Mouse (Mus musculus) CD4-positive naive resting alpha-beta T cell, adult 76 days (primary cell): Measurements from ENCODE around the gene Pla1a. TPM values are rescaled to one million over a fixed set of nuclear protein-coding genes. Genes with fewer than 3 reads are reported as not detected.

Experiments
- total RNA-seq: library from RNA; stranded (reverse); gene quantifications from one replicate; pipeline ENCODE4 v1.2.4, GENCODE M21; 2023

Gene Pla1a
- total RNA-seq: not detected

DNA sequence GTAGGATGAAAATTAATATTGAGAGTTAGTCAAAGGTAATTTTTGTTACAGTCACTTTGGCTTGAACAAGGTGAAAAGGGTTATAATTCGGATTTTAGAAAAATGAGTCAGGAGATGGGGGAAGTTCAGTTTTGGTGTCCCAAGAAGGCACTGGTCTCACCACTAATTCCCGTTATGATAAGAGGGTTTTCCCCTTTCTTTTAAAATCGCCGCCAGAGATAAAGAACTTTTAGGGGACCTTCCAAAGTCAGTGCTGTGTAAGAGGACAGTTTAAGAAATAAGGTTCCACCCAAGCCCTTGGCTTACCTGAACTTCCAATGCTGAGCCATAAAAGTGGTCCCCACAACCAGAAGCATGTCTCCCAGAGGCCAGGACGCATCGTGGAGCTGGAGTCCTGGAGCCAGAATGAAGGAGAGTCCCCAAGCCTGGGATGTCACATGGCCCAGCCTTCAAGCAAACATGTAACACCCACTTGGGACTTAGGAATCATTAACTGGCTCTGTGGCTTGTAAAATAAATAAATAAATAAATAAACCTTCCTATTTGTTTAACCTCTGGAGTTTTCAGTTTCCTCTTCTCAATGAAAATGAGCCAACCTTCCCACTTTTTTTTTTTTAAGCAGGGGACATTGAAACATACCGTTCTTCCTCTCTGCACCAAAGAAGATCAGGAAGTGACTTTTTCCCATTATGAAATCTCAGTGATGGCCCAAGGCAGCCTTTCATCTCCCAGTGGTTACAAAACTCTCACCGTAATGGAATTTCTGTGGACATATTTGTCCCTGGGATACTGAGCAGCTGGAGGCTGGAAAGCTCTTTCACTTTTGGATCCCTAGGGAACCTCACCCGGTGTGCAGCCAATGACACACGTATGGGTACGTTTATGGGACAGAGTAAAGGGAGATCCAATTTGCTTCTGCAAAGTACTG, at the start of gene Pla1a:
Gene Pla1a (minus strand): TSS at position 648 of the 928 bp plus-strand sequence.

DNA sequence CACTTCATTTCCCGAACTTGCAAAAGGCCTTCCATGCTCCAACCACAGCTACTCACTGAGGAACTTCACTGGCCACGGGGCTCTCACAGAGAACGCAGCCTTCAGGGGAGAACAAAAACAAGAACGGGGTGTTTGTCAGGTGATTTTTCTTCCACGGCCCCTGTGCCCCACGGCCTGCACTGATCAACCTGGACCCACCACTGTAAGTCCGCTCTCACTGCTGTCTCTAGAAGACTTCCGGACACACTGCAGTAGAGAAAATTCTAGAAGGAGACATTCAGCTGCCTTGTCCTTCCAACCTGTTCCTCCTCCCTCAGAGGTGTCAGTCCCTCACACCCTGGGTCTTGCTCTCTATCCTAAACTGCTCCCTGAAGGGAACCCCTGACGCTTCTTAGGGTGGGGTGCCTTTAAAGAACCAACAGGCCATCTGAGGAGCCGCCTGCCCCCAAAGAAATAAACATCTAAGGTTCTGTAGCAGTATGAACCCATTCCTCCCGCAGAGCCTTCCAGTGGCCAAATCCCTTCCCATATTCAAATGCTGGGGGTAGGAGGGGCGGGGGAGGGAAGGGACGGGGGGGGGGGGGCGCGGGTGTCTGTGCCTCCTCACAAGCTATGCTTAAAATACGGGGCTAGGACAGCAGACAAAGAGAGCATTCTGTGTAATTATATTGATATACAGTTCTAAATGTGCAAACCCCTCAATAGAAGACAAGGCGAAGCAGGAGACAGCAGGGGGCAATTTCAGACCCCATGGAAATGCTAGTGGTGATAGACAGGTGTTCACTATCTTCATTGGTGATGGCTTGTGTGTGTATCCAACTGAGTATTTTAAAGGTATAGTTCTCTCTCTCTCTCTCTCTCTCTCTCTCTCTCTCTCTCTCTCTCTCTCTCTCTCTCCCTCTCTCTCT, 22.8 kb upstream of the Pla1a start, which contains the start of gene Cd80:
Gene Cd80 (plus strand): TSS at position 51 of the 908 bp plus-strand sequence.

DNA sequence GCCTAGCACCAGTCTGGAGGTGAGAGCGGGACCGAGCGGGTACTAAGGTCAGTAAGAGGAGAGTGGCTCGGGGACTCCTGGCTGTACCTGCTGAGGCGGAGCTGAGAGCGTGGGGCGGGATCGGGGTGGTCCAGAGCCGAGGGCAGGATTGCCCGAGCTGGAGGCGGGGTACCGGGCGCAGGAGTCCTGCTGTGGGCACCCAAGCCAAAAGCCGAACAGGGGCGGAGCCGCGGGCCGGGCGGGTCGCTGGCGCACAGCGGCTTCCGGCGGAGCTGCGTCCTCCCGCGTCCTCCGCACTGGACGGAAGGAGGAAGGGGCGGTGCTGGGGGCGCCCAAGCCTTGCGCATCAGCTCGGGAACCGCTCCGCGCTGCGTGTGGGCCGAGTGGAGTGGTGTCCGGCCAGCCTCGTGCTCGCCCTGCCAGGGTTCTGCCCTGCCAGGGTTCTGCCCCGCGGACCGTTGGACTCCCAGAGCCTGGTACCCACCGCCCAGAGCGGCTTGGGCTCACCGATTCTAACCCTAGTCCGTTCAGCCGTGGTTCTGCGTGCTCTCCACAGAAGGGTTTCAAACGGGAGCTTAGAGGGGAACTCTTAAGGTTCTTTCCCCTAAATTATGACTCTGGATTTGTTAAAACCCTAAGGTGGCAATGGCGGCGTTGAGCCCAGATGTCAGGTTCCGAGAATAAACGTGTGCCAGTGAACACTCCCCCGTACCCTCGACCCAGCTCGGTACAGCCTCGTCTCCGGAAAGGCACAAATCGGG, 19.7 kb upstream of the Pla1a start, which contains the start of gene Adprh:
Gene Adprh (minus strand): TSS at position 262 of the 761 bp plus-strand sequence.

DNA sequence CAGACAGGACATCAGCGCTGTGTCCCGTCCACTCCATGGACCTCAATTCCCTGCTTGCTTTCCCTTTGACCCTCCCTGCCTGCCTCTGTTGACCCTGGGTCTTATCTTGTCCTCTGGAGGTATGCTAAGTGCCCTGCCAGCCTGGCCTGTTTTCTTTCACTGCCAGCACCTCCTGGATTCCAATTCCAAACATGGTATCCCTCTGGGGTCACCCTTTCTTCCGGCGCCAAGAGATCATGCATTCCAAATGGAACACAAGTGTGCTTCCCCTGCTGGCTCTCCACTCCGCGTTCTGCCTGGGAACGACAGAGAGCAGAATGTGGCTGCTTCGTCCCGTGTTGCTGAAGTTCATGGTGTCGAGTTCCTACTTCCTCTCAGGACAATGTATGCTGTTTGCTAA, 71.0 kb downstream of the Pla1a start, which contains the start of gene Popdc2:
Gene Popdc2 (plus strand): TSS at position 277 of the 400 bp plus-strand sequence.

DNA sequence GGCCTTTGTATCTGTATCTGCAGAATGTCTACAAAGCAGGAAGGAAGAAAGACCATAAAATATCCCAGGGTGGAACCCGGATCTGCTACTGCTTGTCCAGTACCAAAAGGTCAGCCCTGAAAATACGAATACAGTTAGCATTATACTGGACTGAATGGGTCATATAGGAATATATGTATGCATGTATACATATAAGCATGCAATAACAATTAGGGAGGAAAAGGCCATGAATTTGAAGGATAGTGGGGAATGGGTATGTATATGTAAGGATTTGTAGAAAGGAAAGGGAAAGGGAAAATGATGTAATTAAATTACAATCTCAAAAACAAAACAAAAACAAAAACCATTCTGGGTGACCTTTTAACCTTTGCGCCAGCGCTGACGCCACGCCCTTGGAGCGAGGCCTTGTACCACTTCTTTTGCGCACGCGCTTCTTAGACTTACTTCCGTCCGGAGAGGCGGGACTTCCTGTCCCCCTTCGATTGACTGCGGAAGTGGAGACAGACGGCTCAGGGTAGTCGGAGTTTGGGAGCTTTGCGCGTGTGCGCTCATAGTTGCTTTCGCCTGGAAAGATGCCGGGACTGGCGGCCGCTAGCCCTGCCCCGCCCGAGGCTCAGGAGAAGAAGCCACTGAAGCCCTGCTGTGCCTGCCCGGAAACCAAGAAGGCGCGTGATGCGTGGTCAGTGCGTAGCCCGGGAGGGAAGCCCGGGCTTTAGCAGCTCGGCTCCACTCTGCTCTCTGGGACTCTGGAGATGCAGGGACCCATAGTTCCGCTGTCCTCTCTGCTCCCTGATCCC, 86.2 kb downstream of the Pla1a start, which contains the start of the genes Cox17 and Gm21987:
Gene Cox17 (plus strand): TSS at position 463 of the 797 bp plus-strand sequence.
Gene Gm21987 (plus strand): TSS at position 512 of the 797 bp plus-strand sequence.

Other genes with a start within 250 kb of the Pla1a start
- not detected for gene Nr1i2, start 138.3 kb downstream of the Pla1a start, total RNA-seq
- gene Maats1, start 91.0 kb downstream of the Pla1a start, total RNA-seq: not detected
- gene Cox17, start 86.2 kb downstream of the Pla1a start, total RNA-seq: 44.6 TPM
- not detected for gene Gm21987, start 86.1 kb downstream of the Pla1a start, total RNA-seq
- gene Popdc2, start 70.9 kb downstream of the Pla1a start, total RNA-seq: not detected
- 16.7 TPM for gene Adprh, start 19.6 kb upstream of the Pla1a start, total RNA-seq
- gene Cd80, start 22.4 kb upstream of the Pla1a start, total RNA-seq: 1.0 TPM
- gene Timmdc1, start 89.5 kb upstream of the Pla1a start, total RNA-seq: 13.2 TPM
- gene Poglut1, start 117.1 kb upstream of the Pla1a start, total RNA-seq: 19.1 TPM
- 53.5 TPM for gene Tmem39a, start 125.6 kb upstream of the Pla1a start, total RNA-seq